Mouse (Mus musculus): ENCODE measurements around the gene Rab3a. TPM values are rescaled to one million over a fixed set of nuclear protein-coding genes. Genes with fewer than 3 reads are reported as not detected.

Rab3a gene
- polyA plus RNA-seq (2015; fragmentation: Nextera tagmentation; extraction: Ambion mirVana): 17.1 and 19.4 TPM in 2 replicates

GRCm38 (mm10) chr8:70754043-70754870, at the start of gene Rab3a:
Rab3a (plus strand) TSS chr8:70754679.
- Histone ChIP-seq H3K27me3 (no peaks in the 10 kb centered on the region), H3K9me3 (no peaks in the 10 kb centered on the region), H3K27ac (peak within 1 kb of the TSS; percentile 86), H3K4me3 (peak within 1 kb of the TSS; percentile 74), H3K4me2 (peak within 1 kb of the TSS; percentile 91), H3K4me1 (peaks cover 40% of the 10 kb centered on the region), H3K36me3 (peaks cover 27% of the 10 kb centered on the region), H3K9ac (peak within 1 kb of the TSS; percentile 90)
- peak; percentile 97 for ATAC-seq (ENCODE audit: insufficient number of reproducible peaks, low FRiP score, low TSS enrichment, low read depth)
- 8% methylated on average over 37 of the region's 37 CpGs for WGBS

GRCm38 (mm10) chr8:70708281-70708680, 46.2 kb upstream of the Rab3a start:
- Histone ChIP-seq H3K4me1 (no peaks in the 10 kb centered on the region; the same call in 1 of the 2 replicates), H3K9ac (no peak overlapping the region), H3K9me3 (no peaks in the 10 kb centered on the region), H3K36me3 (no peaks in the 10 kb centered on the region), H3K4me3 (no peak overlapping the region), H3K27ac (no peak overlapping the region), H3K4me2 (no peak overlapping the region), H3K27me3 (no peaks in the 10 kb centered on the region)
- WGBS: 88% methylated on average over 14 of the region's 14 CpGs
- no peak for ATAC-seq (ENCODE audit: insufficient number of reproducible peaks, low FRiP score, low TSS enrichment, low read depth)

- Histone ChIP-seq H3K27ac (no peak overlapping the region), H3K9me3 (no peaks in the 10 kb centered on the region), H3K4me1 (no peaks in the 10 kb centered on the region), H3K4me2 (no peak overlapping the region), H3K9ac (no peak overlapping the region), H3K4me3 (no peak overlapping the region), H3K27me3 (no peaks in the 10 kb centered on the region), H3K36me3 (no peaks in the 10 kb centered on the region)
- ATAC-seq (ENCODE audit: insufficient number of reproducible peaks, low FRiP score, low TSS enrichment, low read depth): no peak
- WGBS: 93% methylated on average over 9 of the region's 9 CpGs
Measured at GRCm38 (mm10) chr8:70709794-70710193, 44.7 kb upstream of the Rab3a start.

GRCm38 (mm10) chr8:70710296-70710695, 44.2 kb upstream of the Rab3a start:
- no peak overlapping the region for H3K4me3 ChIP-seq
- no peak overlapping the region for H3K27ac ChIP-seq
- no peaks in the 10 kb centered on the region for H3K9me3 ChIP-seq
- no peak for ATAC-seq (ENCODE audit: insufficient number of reproducible peaks, low FRiP score, low TSS enrichment, low read depth)
- no peak overlapping the region for H3K9ac ChIP-seq
- 91% methylated on average over 1 of the region's 1 CpGs for WGBS
- H3K4me2 ChIP-seq: no peak overlapping the region
- H3K4me1 ChIP-seq: no peaks in the 10 kb centered on the region
- no peaks in the 10 kb centered on the region for H3K36me3 ChIP-seq
- H3K27me3 ChIP-seq: no peaks in the 10 kb centered on the region

- WGBS: 87% methylated on average over 11 of the region's 11 CpGs
- ATAC-seq (ENCODE audit: insufficient number of reproducible peaks, low FRiP score, low TSS enrichment, low read depth): no peak
- Histone ChIP-seq H3K36me3 (no peaks in the 10 kb centered on the region), H3K9ac (no peak overlapping the region), H3K27ac (no peak overlapping the region), H3K4me3 (no peak overlapping the region), H3K4me1 (no peaks in the 10 kb centered on the region), H3K9me3 (no peaks in the 10 kb centered on the region), H3K27me3 (no peaks in the 10 kb centered on the region), H3K4me2 (no peak overlapping the region)
Measured at GRCm38 (mm10) chr8:70711041-70711440, 43.4 kb upstream of the Rab3a start.

- Histone ChIP-seq H3K4me1 (peaks cover 3% of the 10 kb centered on the region; the same call in 1 of the 2 replicates), H3K9ac (no peak overlapping the region), H3K4me3 (no peak overlapping the region), H3K4me2 (no peak overlapping the region), H3K27ac (no peak overlapping the region), H3K36me3 (no peaks in the 10 kb centered on the region), H3K9me3 (no peaks in the 10 kb centered on the region), H3K27me3 (0 out of 2 replicates have a peak, but pooled peaks cover 7% of the 10 kb centered on the region)
- 75% methylated on average over 7 of the region's 7 CpGs for WGBS
- no peak for ATAC-seq (ENCODE audit: insufficient number of reproducible peaks, low FRiP score, low TSS enrichment, low read depth)
Measured at GRCm38 (mm10) chr8:70713991-70714390, 40.5 kb upstream of the Rab3a start.

GRCm38 (mm10) chr8:70715086-70715485, 39.4 kb upstream of the Rab3a start:
- Histone ChIP-seq H3K9ac (no peak overlapping the region), H3K27ac (no peak overlapping the region), H3K9me3 (no peaks in the 10 kb centered on the region), H3K4me3 (no peak overlapping the region), H3K27me3 (0 out of 2 replicates have a peak, but pooled peaks cover 7% of the 10 kb centered on the region), H3K4me2 (no peak overlapping the region), H3K36me3 (no peaks in the 10 kb centered on the region), H3K4me1 (peaks cover 3% of the 10 kb centered on the region; the same call in 1 of the 2 replicates)
- ATAC-seq (ENCODE audit: insufficient number of reproducible peaks, low FRiP score, low TSS enrichment, low read depth): no peak
- WGBS: 52% methylated on average over 2 of the region's 2 CpGs

GRCm38 (mm10) chr8:70716521-70717400, 37.7 kb upstream of the Rab3a start:
- H3K27me3 ChIP-seq: 0 out of 2 replicates have a peak, but pooled peaks cover 7% of the 10 kb centered on the region
- WGBS: 84% methylated on average over 40 of the region's 40 CpGs
- H3K4me1 ChIP-seq: peaks cover 3% of the 10 kb centered on the region; the same call in 1 of the 2 replicates
- no peak overlapping the region for H3K4me3 ChIP-seq
- no peak overlapping the region for H3K4me2 ChIP-seq
- no peak overlapping the region for H3K9ac ChIP-seq
- ATAC-seq (ENCODE audit: insufficient number of reproducible peaks, low FRiP score, low TSS enrichment, low read depth): no peak
- no peaks in the 10 kb centered on the region for H3K9me3 ChIP-seq
- no peaks in the 10 kb centered on the region for H3K36me3 ChIP-seq
- no peak overlapping the region for H3K27ac ChIP-seq

- H3K4me2 ChIP-seq: no peak within 1 kb of the TSS
Measured at GRCm38 (mm10) chr8:70718297-70718696, 36.2 kb upstream of the Rab3a start, which contains the start of gene Gm3336. Gm3336 (plus strand) TSS chr8:70718543.

GRCm38 (mm10) chr8:70719796-70720270, 34.6 kb upstream of the Rab3a start:
- H3K4me3 ChIP-seq: no peak overlapping the region
- WGBS: 56% methylated on average over 9 of the region's 9 CpGs
- no peak overlapping the region for H3K27ac ChIP-seq
- no peak overlapping the region for H3K4me2 ChIP-seq
- peaks cover 3% of the 10 kb centered on the region; the same call in 1 of the 2 replicates for H3K4me1 ChIP-seq
- H3K36me3 ChIP-seq: no peaks in the 10 kb centered on the region
- no peaks in the 10 kb centered on the region for H3K9me3 ChIP-seq
- H3K9ac ChIP-seq: no peak overlapping the region
- no peak for ATAC-seq (ENCODE audit: insufficient number of reproducible peaks, low FRiP score, low TSS enrichment, low read depth)
- H3K27me3 ChIP-seq: 0 out of 2 replicates have a peak, but pooled peaks cover 7% of the 10 kb centered on the region

More at GRCm38 (mm10) chr8:70718297-70718696, 36.2 kb upstream of the Rab3a start, which contains the start of gene Gm3336:
- Histone ChIP-seq H3K4me3 (no peak within 1 kb of the TSS), H3K9me3 (no peaks in the 10 kb centered on the region), H3K27ac (no peak within 1 kb of the TSS), H3K27me3 (0 out of 2 replicates have a peak, but pooled peaks cover 7% of the 10 kb centered on the region), H3K4me1 (peaks cover 3% of the 10 kb centered on the region; the same call in 1 of the 2 replicates), H3K9ac (no peak within 1 kb of the TSS), H3K36me3 (no peaks in the 10 kb centered on the region)
- WGBS: 1% methylated on average over 19 of the region's 19 CpGs
- ATAC-seq (ENCODE audit: insufficient number of reproducible peaks, low FRiP score, low TSS enrichment, low read depth): no peak

GRCm38 (mm10) chr8:70720739-70721138, 33.7 kb upstream of the Rab3a start:
- 5% methylated on average over 3 of the region's 3 CpGs for WGBS

More at GRCm38 (mm10) chr8:70720739-70721138, 33.7 kb upstream of the Rab3a start:
- no peak overlapping the region for H3K9ac ChIP-seq
- H3K4me1 ChIP-seq: peaks cover 3% of the 10 kb centered on the region; the same call in 1 of the 2 replicates
- no peaks in the 10 kb centered on the region for H3K9me3 ChIP-seq
- no peak overlapping the region for H3K27ac ChIP-seq
- no peak overlapping the region for H3K4me3 ChIP-seq
- no peak for ATAC-seq (ENCODE audit: insufficient number of reproducible peaks, low FRiP score, low TSS enrichment, low read depth)
- 0 out of 2 replicates have a peak, but pooled peaks cover 8% of the 10 kb centered on the region for H3K27me3 ChIP-seq
- no peaks in the 10 kb centered on the region for H3K36me3 ChIP-seq
- no peak overlapping the region for H3K4me2 ChIP-seq
